Mouse (Mus musculus) left cerebral cortex, adult 2 months (tissue): Measurements from ENCODE around the gene Itgb8. TPM values are rescaled to one million over a fixed set of nuclear protein-coding genes. Genes with fewer than 3 reads are reported as not detected.

Source experiments
- DNase-seq, 2 experiments: peaks; one replicate each; pipeline ENCODE4 v3.0.0; 2021 to 2022; ENCODE audit warnings: low spot score in 2 of 2, mixed read lengths in 1 of 2; ENCODE audit errors: extremely low spot score in 1 of 2
- H3K27ac ChIP-seq: fragments of 200-600 bp; 2 replicates; pipeline ENCODE4 v1.8.1; 2022
- H3K4me3 ChIP-seq: fragments of 200-600 bp; 2 replicates; pipeline ENCODE4 v1.8.1; 2022
- CTCF ChIP-seq: fragments of 200-600 bp; IDR thresholded peaks from 2 replicates; pipeline ENCODE4 v1.8.1; 2022; ENCODE audit warnings: antibody characterized with exemption, mild to moderate bottlenecking, moderate library complexity
- intact Hi-C: fragments of 180-260 bp; cut with DNase I; formaldehyde crosslinking; loops from one replicate; pipeline ENCODE4 v1.15.1; 2025
- total RNA-seq, 2 experiments: library from RNA; stranded (reverse); gene quantifications; 2 replicates each; pipeline ENCODE4 v1.2.3; 2021

Gene Itgb8
- total RNA-seq, 2 experiments from 2014 or later, result 38.8 to 39.2 TPM

DNA sequence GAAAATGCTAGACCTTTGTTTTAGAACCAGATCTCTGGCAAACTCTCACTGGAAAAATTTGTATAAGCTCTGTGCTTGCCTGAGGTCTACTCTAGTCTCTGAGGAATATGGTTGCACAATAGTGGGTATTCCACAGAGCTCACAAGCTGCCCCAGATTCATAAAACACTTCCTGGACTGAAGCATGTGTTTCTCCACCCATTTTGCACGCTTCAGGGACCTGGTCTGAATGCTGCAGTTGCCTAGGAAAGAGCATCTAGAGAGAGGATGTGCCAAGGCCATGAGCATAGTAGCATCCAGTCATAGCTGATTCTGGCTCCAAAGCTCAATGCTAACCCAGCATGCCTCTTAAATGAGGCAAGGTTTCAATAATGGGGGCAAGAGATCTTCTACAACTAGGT is 74.4 kb downstream of the Itgb8 start:
- Histone ChIP-seq H3K4me3 (no peak overlapping the region), H3K27ac (no peak overlapping the region; the same call in 1 of the 2 replicates)
- no peak for DNase-seq
- no peak for TF ChIP-seq CTCF
- intact Hi-C loops, result loop anchor here (5.0 kb wide), 1 partner anchor 33 kb away; no protein-coding TSS in a partner anchor

DNA sequence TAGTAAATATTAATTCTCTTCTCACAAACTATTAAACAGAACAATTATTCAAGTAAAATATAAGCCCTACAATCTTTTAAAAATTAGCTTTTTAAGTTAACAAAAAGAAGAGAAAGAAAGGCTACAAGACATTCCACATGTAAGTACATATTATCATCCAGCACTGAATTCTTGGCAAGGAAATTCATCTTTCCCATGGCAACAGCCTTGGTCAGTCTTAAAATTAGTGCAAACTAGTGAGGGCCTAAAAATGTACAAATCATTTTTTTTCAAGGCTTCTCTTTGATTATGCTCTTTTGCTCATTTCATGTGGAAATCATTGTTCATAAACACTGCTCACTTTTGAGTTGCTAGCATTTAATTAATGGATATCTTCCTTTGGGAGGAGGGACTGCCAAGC is 77.8 kb downstream of the Itgb8 start:
- no peak overlapping the region for H3K27ac ChIP-seq
- no peak for DNase-seq
- intact Hi-C loops, result loop anchor here (5.0 kb wide), 1 partner anchor 37 kb away; no protein-coding TSS in a partner anchor
- no peak overlapping the region for H3K4me3 ChIP-seq
- no peak for TF ChIP-seq CTCF

DNA sequence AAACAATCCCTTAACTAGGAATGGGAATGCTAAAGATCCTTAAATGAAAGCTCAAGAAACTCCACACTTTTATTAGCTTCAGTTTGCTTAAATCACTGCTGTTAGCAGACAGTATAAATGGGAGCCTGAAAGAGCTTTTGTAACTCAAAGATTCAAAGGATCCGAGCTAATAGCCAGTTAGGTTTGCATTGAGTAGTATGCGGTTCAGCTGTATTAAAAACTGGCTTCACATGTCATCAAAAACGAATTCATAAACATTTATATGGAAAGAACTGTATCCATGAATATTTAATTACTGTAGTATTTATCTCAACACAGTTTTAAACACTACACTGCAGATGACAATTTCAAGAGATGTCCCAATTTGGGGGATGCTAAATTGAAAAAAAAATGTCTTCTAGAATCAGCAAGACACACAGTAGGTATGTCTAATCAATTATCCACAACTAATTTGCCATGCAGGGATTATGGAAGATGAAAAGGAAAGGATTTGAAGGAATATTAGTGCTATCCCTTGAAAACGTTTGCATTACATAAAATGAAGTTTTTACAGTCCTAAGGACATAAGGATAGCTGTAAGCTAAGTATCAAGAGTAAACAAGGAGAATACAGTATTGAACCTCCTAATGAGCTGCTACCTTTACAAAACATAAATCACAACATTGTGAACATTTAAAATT is 79.2 kb downstream of the Itgb8 start:
- intact Hi-C loops, result no loop called here
- Histone ChIP-seq H3K27ac (no peak overlapping the region), H3K4me3 (no peak overlapping the region)
- no peak for TF ChIP-seq CTCF
- no peak for DNase-seq

DNA sequence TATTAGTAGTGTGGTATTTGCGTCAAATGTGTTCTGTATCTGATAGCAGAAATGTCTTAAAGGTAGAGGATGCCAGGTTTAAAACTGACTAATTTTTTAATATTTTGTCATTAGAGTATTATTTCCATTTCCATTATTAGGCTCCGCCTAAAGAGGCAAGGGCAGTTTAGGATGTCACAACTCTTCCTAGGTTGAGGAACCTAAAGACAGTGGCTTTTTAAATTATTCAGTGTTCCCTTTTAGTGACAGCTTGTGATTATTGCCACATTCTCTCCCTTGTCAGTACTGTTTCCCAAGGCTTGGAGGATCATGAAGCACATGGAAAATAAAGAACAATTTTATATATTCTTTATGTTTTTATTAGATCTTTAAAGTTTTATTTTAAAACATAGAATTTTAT is 80.9 kb downstream of the Itgb8 start:
- Histone ChIP-seq H3K27ac (no peak overlapping the region), H3K4me3 (no peak overlapping the region)
- intact Hi-C loops, result no loop called here
- no peak for TF ChIP-seq CTCF
- no peak for DNase-seq

DNA sequence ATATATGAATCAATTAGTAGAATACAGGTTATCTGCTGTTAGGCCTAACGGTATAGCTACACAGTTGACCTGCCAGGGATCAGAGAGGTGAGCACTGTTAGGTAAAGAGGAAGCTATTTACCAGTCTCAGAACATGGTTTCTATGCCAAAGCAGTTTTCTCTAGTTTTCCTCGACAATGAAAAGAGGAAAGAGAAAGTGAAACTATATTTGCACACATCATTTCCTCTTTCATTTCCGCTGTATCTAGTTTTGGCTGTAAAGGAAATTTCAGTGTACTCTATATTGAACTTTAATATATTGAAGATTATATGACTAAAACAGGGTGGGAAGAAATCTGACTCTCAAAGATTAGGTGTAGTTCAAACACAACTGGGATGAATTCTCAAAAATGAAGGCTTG is 81.5 kb downstream of the Itgb8 start:
- no peak overlapping the region for H3K27ac ChIP-seq
- TF ChIP-seq CTCF, result no peak
- no peak for DNase-seq
- intact Hi-C loops, result no loop called here
- no peak overlapping the region for H3K4me3 ChIP-seq

DNA sequence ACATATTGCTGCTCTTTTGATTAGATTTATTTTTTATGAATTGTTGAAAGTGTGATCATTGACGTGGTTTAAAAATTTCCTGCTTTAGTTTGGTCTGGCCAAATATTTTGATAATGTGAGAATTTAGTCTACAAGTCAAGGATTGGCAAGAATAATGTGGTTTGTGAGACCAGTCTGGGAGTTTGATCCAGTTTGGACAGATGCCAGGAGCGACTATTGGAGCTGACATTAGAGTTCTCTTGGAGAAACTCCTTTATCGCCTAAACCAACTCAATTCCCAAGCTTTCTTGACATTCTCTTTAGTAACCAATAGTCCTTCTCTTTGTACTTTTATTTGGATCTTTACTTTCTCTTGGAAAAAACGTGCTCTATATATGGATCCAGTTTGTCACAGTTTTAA is 83.0 kb downstream of the Itgb8 start:
- intact Hi-C loops, result no loop called here
- no peak overlapping the region for H3K4me3 ChIP-seq

DNA sequence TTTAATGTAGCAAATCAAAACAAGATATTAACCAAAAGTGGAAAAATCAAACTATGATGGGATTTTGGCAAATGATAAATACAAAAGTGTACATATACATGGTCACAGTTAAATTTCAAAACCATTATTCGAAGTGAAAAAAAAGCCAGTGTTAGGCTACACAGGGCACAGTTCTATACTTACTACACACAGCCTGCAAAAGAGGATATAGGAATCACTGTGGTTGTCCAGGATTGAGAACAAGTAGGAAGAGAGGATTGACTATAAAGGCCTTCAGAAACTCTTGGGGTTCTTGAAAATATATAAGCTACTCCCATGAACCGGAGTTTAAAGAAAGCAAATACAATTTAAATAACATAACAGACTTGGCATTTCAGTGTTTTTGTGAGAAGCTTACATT is 87.6 kb downstream of the Itgb8 start:
- intact Hi-C loops, result no loop called here
- no peak for DNase-seq
- Histone ChIP-seq H3K4me3 (no peak overlapping the region), H3K27ac (no peak overlapping the region)
- no peak for TF ChIP-seq CTCF

More for the DNA sequence above, 83.0 kb downstream of the Itgb8 start:
- DNase-seq, result no peak
- TF ChIP-seq CTCF, result no peak
- H3K27ac ChIP-seq, result no peak overlapping the region

DNA sequence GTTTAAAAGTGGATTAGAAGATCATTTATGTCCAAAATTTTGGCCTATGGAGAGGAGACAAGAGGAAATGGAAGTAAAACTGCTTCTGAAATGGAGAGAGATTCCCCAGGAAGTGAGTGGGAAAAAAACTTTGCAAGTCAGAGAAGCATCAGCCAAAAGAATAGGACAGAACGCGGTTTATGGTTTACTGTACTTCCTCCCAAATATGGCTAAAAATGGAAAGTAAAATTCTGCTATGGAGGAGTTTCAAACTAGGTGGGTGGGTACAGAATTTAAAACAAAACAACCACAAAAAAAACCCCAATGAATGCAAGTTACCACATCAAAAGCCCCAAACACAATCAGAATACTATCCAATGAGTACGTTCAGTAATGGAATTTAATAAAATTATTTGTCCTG is 90.8 kb downstream of the Itgb8 start:
- no peak for DNase-seq
- intact Hi-C loops, result no loop called here
- TF ChIP-seq CTCF, result no peak
- Histone ChIP-seq H3K27ac (no peak overlapping the region), H3K4me3 (no peak overlapping the region)

DNA sequence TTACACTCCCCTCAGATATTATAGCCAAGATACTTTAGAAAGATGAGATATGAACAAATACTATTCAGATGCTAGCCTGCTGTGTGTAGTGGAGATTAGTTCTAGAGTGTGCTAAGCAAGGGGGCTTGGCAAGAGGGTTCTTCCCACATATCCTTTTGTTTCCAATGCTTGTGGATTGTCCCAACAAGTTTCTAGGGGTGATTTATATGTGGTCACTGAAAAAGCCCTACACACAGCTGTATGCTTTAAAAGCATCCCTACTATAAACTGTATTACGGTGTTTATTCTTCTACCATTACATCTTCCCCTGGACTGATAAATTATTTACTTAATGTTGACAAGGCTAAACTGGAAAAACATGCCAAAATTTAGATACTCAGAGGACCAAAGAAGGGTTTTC is 92.6 kb downstream of the Itgb8 start:
- no peak for TF ChIP-seq CTCF
- no peak overlapping the region for H3K4me3 ChIP-seq
- DNase-seq, result no peak
- intact Hi-C loops, result no loop called here
- H3K27ac ChIP-seq, result no peak overlapping the region

DNA sequence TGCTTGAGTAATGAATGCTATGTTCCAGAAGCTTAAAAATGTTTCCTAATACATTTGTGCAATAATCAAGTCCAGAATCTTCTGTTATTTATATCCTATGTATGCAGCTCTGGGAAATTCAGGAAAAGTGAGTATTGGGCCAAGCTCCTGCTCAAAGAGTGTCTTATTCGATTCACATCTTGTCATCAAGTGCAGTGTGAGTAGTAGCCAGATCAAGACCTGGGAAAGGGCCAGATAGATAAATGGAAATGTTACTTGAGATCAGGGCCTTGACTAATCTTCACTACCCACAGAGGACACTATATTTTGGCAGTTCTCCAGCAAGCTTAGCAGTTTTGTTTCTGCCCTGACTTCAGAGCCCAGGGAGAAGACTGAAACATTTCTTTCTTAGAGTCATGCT is 100.7 kb downstream of the Itgb8 start:
- H3K27ac ChIP-seq, result no peak overlapping the region
- no peak for TF ChIP-seq CTCF
- intact Hi-C loops, result no loop called here
- no peak overlapping the region for H3K4me3 ChIP-seq
- DNase-seq, result no peak

DNA sequence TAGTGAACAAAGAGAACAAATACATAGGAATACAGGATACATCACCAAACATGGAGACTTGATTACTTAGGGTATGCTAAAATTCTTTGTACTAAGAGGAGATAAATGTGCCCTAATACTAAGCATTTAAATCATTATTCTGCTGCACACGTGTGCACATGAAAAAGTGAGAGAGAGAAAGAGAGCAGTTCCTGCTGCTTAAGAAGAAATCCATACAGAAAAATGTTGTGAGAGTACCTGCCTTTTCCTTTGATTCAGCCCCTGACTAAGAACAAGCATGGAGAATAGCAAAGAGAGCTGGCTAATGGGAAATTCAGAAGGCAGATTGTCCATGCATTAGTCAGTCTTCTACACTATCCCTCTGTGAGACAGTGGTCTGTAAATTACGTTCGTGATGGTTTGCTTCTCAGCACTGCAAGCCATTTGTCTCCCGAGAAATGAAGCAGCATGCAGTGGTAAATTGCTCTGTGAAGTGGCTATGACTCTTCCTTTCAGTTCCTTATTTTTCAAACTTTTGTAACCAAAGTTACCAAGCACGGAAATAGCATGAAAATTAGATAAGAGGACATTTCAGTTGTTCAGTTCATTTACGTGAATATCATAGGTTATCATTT is 125.0 kb downstream of the Itgb8 start:
- no peak for TF ChIP-seq CTCF
- Histone ChIP-seq H3K4me3 (no peak overlapping the region), H3K27ac (no peak overlapping the region)
- no peak for DNase-seq
- intact Hi-C loops, result no loop called here

DNA sequence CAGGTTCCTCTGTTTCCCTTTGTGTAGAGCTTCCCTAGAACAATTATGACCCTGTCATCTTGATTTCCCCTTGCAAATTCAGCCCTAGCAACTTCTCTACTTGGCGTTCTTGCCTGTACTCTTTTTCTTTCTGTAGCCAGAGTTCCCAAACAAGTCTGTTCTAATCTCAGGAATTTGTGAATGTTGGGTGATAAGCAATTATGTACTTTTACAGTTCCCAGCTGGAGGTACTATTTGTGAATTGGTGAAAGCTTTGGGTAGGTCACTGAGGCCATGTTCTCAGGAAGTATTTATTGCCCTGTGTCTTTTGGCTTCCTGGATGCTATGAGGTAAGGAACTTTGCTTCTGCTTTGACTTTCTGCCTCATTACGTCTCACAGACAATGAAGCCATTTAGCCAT is 128.5 kb downstream of the Itgb8 start:
- intact Hi-C loops, result no loop called here
- no peak for TF ChIP-seq CTCF
- no peak overlapping the region for H3K4me3 ChIP-seq
- no peak for DNase-seq
- H3K27ac ChIP-seq, result no peak overlapping the region

Other genes starting within 250 kb of the Itgb8 start
- gene Macc1, start 75.5 kb upstream of the Itgb8 start, total RNA-seq, result under 1 TPM in 1 of 2 experiments, not detected in 1; 0.07 TPM